Mouse (Mus musculus) testis, adult 2 months (tissue): ENCODE results near the gene Zbtb7a.

Source experiments
- CTCF ChIP-seq: fragments of 200-500 bp; IDR thresholded peaks from 2 replicates; pipeline ENCODE4 v1.5.1; 2012; ENCODE audit warnings: low read depth, mild to moderate bottlenecking, inconsistent platforms, low read length, moderate library complexity; ENCODE audit not compliant: control insufficient read depth, insufficient read depth, insufficient replicate concordance
- POLR2A ChIP-seq: fragments of 200-500 bp; IDR thresholded peaks from 2 replicates; pipeline ENCODE4 v1.6.1; 2012; ENCODE audit warnings: low read depth, mild to moderate bottlenecking, inconsistent platforms, low read length, moderate library complexity; ENCODE audit not compliant: control insufficient read depth

DNA sequence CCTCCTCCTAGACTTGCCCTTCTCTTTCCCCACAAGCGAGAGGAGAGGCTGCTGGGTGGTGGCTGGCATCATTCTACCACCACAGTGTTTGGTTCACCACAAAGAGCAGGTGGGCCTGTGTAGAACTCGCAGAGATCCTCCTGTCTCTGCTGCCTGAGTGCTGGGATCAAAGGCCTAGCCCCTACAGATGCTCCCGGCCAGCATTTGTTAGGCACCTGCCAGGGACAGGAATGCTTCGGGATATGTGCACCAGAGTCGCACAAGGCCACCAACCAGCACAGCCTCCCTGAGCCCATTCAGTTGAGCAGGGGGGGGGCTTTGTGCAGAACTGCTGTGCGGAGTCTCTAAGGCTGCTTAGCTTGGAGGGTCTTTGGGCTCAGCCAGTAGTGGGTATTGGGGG, 10.3 kb downstream of the Zbtb7a start:
- TF ChIP-seq POLR2A (no peak), CTCF (no peak)
